Mouse (Mus musculus): ENCODE data around the gene Lamtor5.

GRCm38 (mm10) chr3:107249042-107249441 is 29.6 kb upstream of the Lamtor5 start:
- TF ChIP-seq ZNF384 (IDR thresholded peaks at IDR 0.05; ENCODE audit: low read depth, low read length) (no peak), MAFK (IDR thresholded peaks at IDR 0.05; ENCODE audit: insufficient read depth, low read depth, low read length) (no peak), CHD2 (IDR thresholded peaks at IDR 0.05; ENCODE audit: low read depth, low read length) (no peak), ZC3H11A (IDR thresholded peaks at IDR 0.05; ENCODE audit: borderline replicate concordance, low read depth, low read length) (no peak)
